Mouse (Mus musculus) heart, postnatal 25 days (tissue): ENCODE results near the gene Klf7. TPM values are rescaled to one million over a fixed set of nuclear protein-coding genes. Genes with fewer than 3 reads are reported as not detected.
"Not testable (repeated sequence)": the region's sequence is repeated elsewhere in the genome, so short reads cannot be mapped to it uniquely, and the experiment has no call there.

Experiments
- DNase-seq: peaks from one replicate; pipeline ENCODE4 v3.0.0; 2022; ENCODE audit warnings: low spot score
- intact Hi-C: fragments of 180-260 bp; cut with DNase I; formaldehyde crosslinking; loops from one replicate; pipeline ENCODE4 v1.15.1; 2025
- total RNA-seq, 2 experiments: library from RNA; stranded (reverse); gene quantifications; 2 replicates each; pipeline ENCODE4 v1.2.3; 2021

Gene Klf7
- total RNA-seq: 10 to 100 TPM; 18.2 to 19.1 TPM

GRCm38 (mm10) chr1:64121559-64122465 lies at the start of gene Klf7:
TSS of gene Klf7 (minus strand) at chr1:64122282.
- DNase-seq: peak; percentile 99
- intact Hi-C loops: loop anchor here (2.0 to 5.0 kb wide), 6 partner anchors 35 to 325 kb away; no protein-coding TSS in a partner anchor

GRCm38 (mm10) chr1:64164526-64165062 lies 42.5 kb upstream of the Klf7 start:
- intact Hi-C loops: no loop called here
- no peak for DNase-seq

- DNase-seq: no peak
- intact Hi-C loops: no loop called here
Observed at GRCm38 (mm10) chr1:64158766-64159165, 36.7 kb upstream of the Klf7 start.

GRCm38 (mm10) chr1:64149185-64149584 lies 27.1 kb upstream of the Klf7 start:
- no peak for DNase-seq
- intact Hi-C loops: no loop called here

GRCm38 (mm10) chr1:64142691-64143445 lies 20.8 kb upstream of the Klf7 start:
- intact Hi-C loops: loop anchor here (5.0 kb wide), 1 partner anchor 299 kb away; no protein-coding TSS in a partner anchor
- no peak for DNase-seq

- no peak for DNase-seq
- intact Hi-C loops: no loop called here
Observed at GRCm38 (mm10) chr1:64134439-64134838, 12.4 kb upstream of the Klf7 start.

GRCm38 (mm10) chr1:64126822-64127221 lies 4.7 kb upstream of the Klf7 start:
- no peak for DNase-seq
- intact Hi-C loops: no loop called here

GRCm38 (mm10) chr1:64122466-64122830 lies 366 bp upstream of the Klf7 start:
- no peak for DNase-seq
- intact Hi-C loops: loop anchor here (2.0 to 5.0 kb wide), 2 partner anchors 75 to 180 kb away; no protein-coding TSS in a partner anchor

GRCm38 (mm10) chr1:64120811-64121515 lies 1.1 kb downstream of the Klf7 start:
- intact Hi-C loops: loop anchor here (2.0 to 5.0 kb wide), 5 partner anchors 34 to 326 kb away; no protein-coding TSS in a partner anchor

GRCm38 (mm10) chr1:64120421-64120810 lies 1.7 kb downstream of the Klf7 start:
- peak; percentile 20 for DNase-seq
- intact Hi-C loops: loop anchor here (2.0 to 5.0 kb wide), 5 partner anchors 34 to 326 kb away; no protein-coding TSS in a partner anchor

More at GRCm38 (mm10) chr1:64120811-64121515, 1.1 kb downstream of the Klf7 start:
- peak; percentile 14 for DNase-seq

- intact Hi-C loops: loop anchor here (2.0 to 10.0 kb wide), 9 partner anchors 33 to 355 kb away; partner anchors contain the start of gene 4933402D24Rik
- DNase-seq: no peak
Observed at GRCm38 (mm10) chr1:64119851-64120250, 2.2 kb downstream of the Klf7 start.

GRCm38 (mm10) chr1:64119358-64119794 lies 2.7 kb downstream of the Klf7 start:
- no peak for DNase-seq
- intact Hi-C loops: loop anchor here (2.0 to 10.0 kb wide), 4 partner anchors 42 to 355 kb away; partner anchors contain the start of gene 4933402D24Rik

GRCm38 (mm10) chr1:64118285-64119170 lies 3.6 kb downstream of the Klf7 start:
- intact Hi-C loops: loop anchor here (2.0 to 10.0 kb wide), 4 partner anchors 41 to 354 kb away; partner anchors contain the start of gene 4933402D24Rik
- DNase-seq: no peak

GRCm38 (mm10) chr1:64117478-64118284 lies 4.4 kb downstream of the Klf7 start:
- intact Hi-C loops: loop anchor here (2.0 to 10.0 kb wide), 5 partner anchors 17 to 353 kb away; partner anchors contain the start of gene 4933402D24Rik
- no peak for DNase-seq

GRCm38 (mm10) chr1:64116746-64117455 lies 5.2 kb downstream of the Klf7 start:
- intact Hi-C loops: loop anchor here (2.0 to 10.0 kb wide), 3 partner anchors 16 to 352 kb away; partner anchors contain the start of gene 4933402D24Rik
- DNase-seq: no peak

- DNase-seq: no peak
- intact Hi-C loops: loop anchor here (10.0 kb wide), 1 partner anchor 350 kb away; the partner anchor contains the start of gene 4933402D24Rik
Observed at GRCm38 (mm10) chr1:64114579-64114978, 7.5 kb downstream of the Klf7 start.

- intact Hi-C loops: not testable (repeated sequence)
Observed at GRCm38 (mm10) chr1:64108653-64109052, 13.4 kb downstream of the Klf7 start.

More at GRCm38 (mm10) chr1:64108653-64109052, 13.4 kb downstream of the Klf7 start:
- DNase-seq: not testable (repeated sequence)
